Mouse (Mus musculus): ENCODE measurements around the gene Trp53bp2. TPM values are rescaled to one million over a fixed set of nuclear protein-coding genes. Genes with fewer than 3 reads are reported as not detected.

Trp53bp2 gene
- polyA plus RNA-seq, 1 experiment: 12.5 TPM

- Histone ChIP-seq H3K4me3 (ENCODE audit: insufficient read depth, low read length) (no peak overlapping the region), H3K4me1 (ENCODE audit: control insufficient read depth, insufficient read depth, low read length) (no peaks in the 10 kb centered on the region), H3K27ac (ENCODE audit: insufficient read depth, low read depth, low read length) (no peak overlapping the region)
- TF ChIP-seq POLR2A (IDR thresholded peaks at IDR 0.05; ENCODE audit: borderline replicate concordance, low read depth, low read length) (no peak), CTCF (IDR thresholded peaks at IDR 0.05; ENCODE audit: low read depth, low read length) (no peak)
Measured at GRCm38 (mm10) chr1:182475005-182475796, 66.2 kb downstream of the Trp53bp2 start.

GRCm38 (mm10) chr1:182478935-182479334 is 70.0 kb downstream of the Trp53bp2 start:
- no peak for TF ChIP-seq POLR2A (IDR thresholded peaks at IDR 0.05; ENCODE audit: borderline replicate concordance, low read depth, low read length)
- TF ChIP-seq CTCF (IDR thresholded peaks at IDR 0.05; ENCODE audit: low read depth, low read length): no peak
- Histone ChIP-seq H3K4me3 (ENCODE audit: insufficient read depth, low read length) (no peak overlapping the region), H3K4me1 (ENCODE audit: control insufficient read depth, insufficient read depth, low read length) (no peaks in the 10 kb centered on the region), H3K27ac (ENCODE audit: insufficient read depth, low read depth, low read length) (no peak overlapping the region)

GRCm38 (mm10) chr1:182481138-182481537 is 72.2 kb downstream of the Trp53bp2 start:
- Histone ChIP-seq H3K4me3 (ENCODE audit: insufficient read depth, low read length) (no peak overlapping the region), H3K27ac (ENCODE audit: insufficient read depth, low read depth, low read length) (no peak overlapping the region), H3K4me1 (ENCODE audit: control insufficient read depth, insufficient read depth, low read length) (no peaks in the 10 kb centered on the region)
- TF ChIP-seq POLR2A (IDR thresholded peaks at IDR 0.05; ENCODE audit: borderline replicate concordance, low read depth, low read length) (no peak), CTCF (IDR thresholded peaks at IDR 0.05; ENCODE audit: low read depth, low read length) (no peak)

- Histone ChIP-seq H3K27ac (ENCODE audit: insufficient read depth, low read depth, low read length) (no peak overlapping the region), H3K4me1 (ENCODE audit: control insufficient read depth, insufficient read depth, low read length) (no peaks in the 10 kb centered on the region), H3K4me3 (ENCODE audit: insufficient read depth, low read length) (no peak overlapping the region)
- TF ChIP-seq CTCF (IDR thresholded peaks at IDR 0.05; ENCODE audit: low read depth, low read length) (no peak), POLR2A (IDR thresholded peaks at IDR 0.05; ENCODE audit: borderline replicate concordance, low read depth, low read length) (no peak)
Measured at GRCm38 (mm10) chr1:182481646-182482295, 72.8 kb downstream of the Trp53bp2 start.

- TF ChIP-seq CTCF (IDR thresholded peaks at IDR 0.05; ENCODE audit: low read depth, low read length) (no peak), POLR2A (IDR thresholded peaks at IDR 0.05; ENCODE audit: borderline replicate concordance, low read depth, low read length) (no peak)
- no peaks in the 10 kb centered on the region for H3K4me1 ChIP-seq (ENCODE audit: control insufficient read depth, insufficient read depth, low read length)
- no peak overlapping the region for H3K27ac ChIP-seq (ENCODE audit: insufficient read depth, low read depth, low read length)
- no peak overlapping the region for H3K4me3 ChIP-seq (ENCODE audit: insufficient read depth, low read length)
Measured at GRCm38 (mm10) chr1:182482991-182483909, 74.3 kb downstream of the Trp53bp2 start.

GRCm38 (mm10) chr1:182483910-182484274 is 74.9 kb downstream of the Trp53bp2 start:
- Histone ChIP-seq H3K4me1 (ENCODE audit: control insufficient read depth, insufficient read depth, low read length) (no peaks in the 10 kb centered on the region), H3K27ac (ENCODE audit: insufficient read depth, low read depth, low read length) (no peak overlapping the region), H3K4me3 (ENCODE audit: insufficient read depth, low read length) (no peak overlapping the region)
- TF ChIP-seq CTCF (IDR thresholded peaks at IDR 0.05; ENCODE audit: low read depth, low read length): no peak
- TF ChIP-seq POLR2A (IDR thresholded peaks at IDR 0.05; ENCODE audit: borderline replicate concordance, low read depth, low read length): no peak

- TF ChIP-seq POLR2A (IDR thresholded peaks at IDR 0.05; ENCODE audit: borderline replicate concordance, low read depth, low read length): no peak
- no peak for TF ChIP-seq CTCF (IDR thresholded peaks at IDR 0.05; ENCODE audit: low read depth, low read length)
- peaks cover 7% of the 10 kb centered on the region for H3K4me1 ChIP-seq (ENCODE audit: control insufficient read depth, insufficient read depth, low read length)
- no peak overlapping the region for H3K4me3 ChIP-seq (ENCODE audit: insufficient read depth, low read length)
- H3K27ac ChIP-seq (ENCODE audit: insufficient read depth, low read depth, low read length): no peak overlapping the region
Measured at GRCm38 (mm10) chr1:182488503-182488902, 79.5 kb downstream of the Trp53bp2 start.

GRCm38 (mm10) chr1:182489803-182490452 is 81.0 kb downstream of the Trp53bp2 start:
- peak; percentile 34 for TF ChIP-seq CTCF (IDR thresholded peaks at IDR 0.05; ENCODE audit: low read depth, low read length)
- no peak for TF ChIP-seq POLR2A (IDR thresholded peaks at IDR 0.05; ENCODE audit: borderline replicate concordance, low read depth, low read length)
- Histone ChIP-seq H3K4me1 (ENCODE audit: control insufficient read depth, insufficient read depth, low read length) (peaks cover 17% of the 10 kb centered on the region), H3K4me3 (ENCODE audit: insufficient read depth, low read length) (no peak overlapping the region), H3K27ac (ENCODE audit: insufficient read depth, low read depth, low read length) (peak overlapping the region; percentile 2; the same call in 1 of the 2 replicates)

- Histone ChIP-seq H3K4me3 (ENCODE audit: insufficient read depth, low read length) (no peak overlapping the region), H3K27ac (ENCODE audit: insufficient read depth, low read depth, low read length) (no peak overlapping the region), H3K4me1 (ENCODE audit: control insufficient read depth, insufficient read depth, low read length) (peaks cover 22% of the 10 kb centered on the region)
- TF ChIP-seq POLR2A (IDR thresholded peaks at IDR 0.05; ENCODE audit: borderline replicate concordance, low read depth, low read length) (no peak), CTCF (IDR thresholded peaks at IDR 0.05; ENCODE audit: low read depth, low read length) (peak; percentile 13; the same call in 1 of the 2 replicates)
Measured at GRCm38 (mm10) chr1:182490568-182490967, 81.6 kb downstream of the Trp53bp2 start.
